Mouse (Mus musculus) kidney, postnatal 0 days (tissue): Measurements from ENCODE around the gene Maoa. TPM values are rescaled to one million over a fixed set of nuclear protein-coding genes. Genes with fewer than 3 reads are reported as not detected.

Experiments
- ATAC-seq: fragments of 200-750 bp; cut with Nextera tagmentation; replicated peaks from 2 replicates; pipeline ENCODE4 v1.8.0; 2017; ENCODE audit warnings: low read depth, moderate number of reproducible peaks, moderate TSS enrichment, moderate library complexity; ENCODE audit not compliant: low FRiP score
- DNase-seq: peaks from one replicate; pipeline ENCODE4 v3.0.0-alpha.2; 2016; ENCODE audit warnings: low spot score
- H3K27ac ChIP-seq: fragments of 300-500 bp; sonication (generic); 2 replicates; pipeline ENCODE4 v1.5.1; 2014; ENCODE audit warnings: mild to moderate bottlenecking
- H3K27me3 ChIP-seq: fragments of 300-500 bp; sonication (generic); 2 replicates; pipeline ENCODE4 v1.6.1; 2014; ENCODE audit warnings: low read length, mixed read lengths; ENCODE audit not compliant: insufficient read depth
- H3K36me3 ChIP-seq: fragments of 300-500 bp; sonication (generic); 2 replicates; pipeline ENCODE4 v1.6.1; 2014; ENCODE audit warnings: low read length, mixed read lengths; ENCODE audit not compliant: insufficient read depth
- H3K4me1 ChIP-seq: fragments of 300-500 bp; sonication (generic); replicated peaks from 2 replicates; pipeline ENCODE4 v1.6.1; 2014; ENCODE audit warnings: antibody characterized with exemption, low read length, mixed read lengths; ENCODE audit not compliant: insufficient read depth
- H3K4me2 ChIP-seq: fragments of 300-500 bp; sonication (generic); 2 replicates; pipeline ENCODE4 v1.6.1; 2014; ENCODE audit warnings: mild to moderate bottlenecking, low read length, moderate library complexity, mixed read lengths
- H3K4me3 ChIP-seq: fragments of 300-500 bp; sonication (generic); replicated peaks from 2 replicates; pipeline ENCODE4 v1.5.1; 2014; ENCODE audit warnings: low read depth, low read length
- H3K9ac ChIP-seq: fragments of 300-500 bp; sonication (generic); 2 replicates; pipeline ENCODE4 v1.6.1; 2014; ENCODE audit warnings: low read depth, low read length
- H3K9me3 ChIP-seq: fragments of 300-500 bp; sonication (generic); replicated peaks from 2 replicates; pipeline ENCODE4 v1.6.1; 2016; ENCODE audit warnings: low read length, inconsistent platforms, mixed read lengths
- CTCF ChIP-seq: IDR thresholded peaks from 2 replicates; pipeline ENCODE4 v1.5.1; 2016; ENCODE audit warnings: antibody characterized with exemption, low read depth, mild to moderate bottlenecking, moderate library complexity
- WGBS: fragments of 180-500 bp; shearing (Covaris S2); extraction: QIAGEN DNeasy Blood & Tissue Kit; methylation state at CpG from one replicate; pipeline ENCODE4 v1.1.7; 2014; 5-methylcytosine and 5-hydroxymethylcytosine counted together
- polyA plus RNA-seq: library from polyadenylated mRNA; unstranded; fragments of >200 nt; fragmentation: Nextera tagmentation; extraction: Ambion mirVana; gene quantifications from 2 replicates; pipeline ENCODE4 v1.2.1, GENCODE M21; 2015

Gene Maoa
- 12.7 and 14.2 TPM in 2 replicates for polyA plus RNA-seq

DNA sequence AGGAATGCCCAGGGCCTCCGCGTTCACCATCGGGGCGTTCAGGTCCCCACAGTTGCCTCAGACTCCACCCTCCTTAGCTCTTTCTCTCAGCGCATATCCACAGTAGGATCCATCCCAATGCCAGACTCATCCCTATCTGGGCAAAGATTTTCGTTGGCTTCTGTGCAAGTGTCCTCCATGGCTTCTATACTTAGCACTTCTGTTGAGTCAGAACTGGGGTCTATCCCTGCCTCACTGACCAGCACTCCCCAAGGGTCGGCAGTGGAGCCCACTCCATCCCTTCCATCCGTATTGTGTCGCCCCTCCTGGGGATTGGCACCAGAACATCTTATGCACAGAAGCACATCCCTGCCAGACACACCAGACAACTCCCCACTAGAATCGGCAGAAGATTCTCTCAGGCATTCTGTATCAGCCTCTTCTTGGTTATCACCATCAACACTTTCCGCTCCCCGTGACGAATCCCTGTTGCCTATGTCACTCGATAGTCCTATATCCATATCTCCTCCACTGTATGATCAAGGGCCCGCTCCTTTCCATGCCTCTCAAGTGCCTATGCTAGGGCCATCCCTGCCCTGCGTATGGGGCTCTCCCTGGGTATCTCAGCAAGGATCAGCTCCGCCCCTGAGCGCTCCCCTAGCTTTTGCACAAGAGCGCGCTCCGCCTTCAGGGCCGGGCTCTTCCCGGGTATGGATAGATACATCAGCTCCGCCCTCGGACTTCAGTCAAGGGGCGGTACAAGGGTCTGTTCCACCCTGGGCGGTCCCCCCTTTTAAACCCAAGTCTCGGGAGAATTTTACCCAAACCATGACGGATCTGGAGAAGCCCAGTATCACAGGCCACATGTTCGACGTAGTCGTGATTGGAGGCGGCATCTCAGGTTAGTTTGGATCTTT is at the start of gene Maoa:
Gene Maoa, plus strand, starts transcription at position 665 of the 896 bp plus-strand sequence.
- no peaks in the 10 kb centered on the region for H3K27me3 ChIP-seq
- peak within 1 kb of the TSS; percentile 46; the same call in 1 of the 2 replicates for H3K9ac ChIP-seq
- peak within 1 kb of the TSS; percentile 64; the same call in 1 of the 2 replicates for H3K27ac ChIP-seq
- peak within 1 kb of the TSS; percentile 42 for H3K4me3 ChIP-seq
- H3K4me2 ChIP-seq = peak within 1 kb of the TSS; percentile 72
- peak; percentile 84 for DNase-seq
- H3K36me3 ChIP-seq = no peaks in the 10 kb centered on the region
- 19% methylated on average over 33 of the region's 33 CpGs for WGBS
- peak; percentile 86 for ATAC-seq
- TF ChIP-seq CTCF = no peak
- no peaks in the 10 kb centered on the region for H3K9me3 ChIP-seq
- H3K4me1 ChIP-seq = no peaks in the 10 kb centered on the region

DNA sequence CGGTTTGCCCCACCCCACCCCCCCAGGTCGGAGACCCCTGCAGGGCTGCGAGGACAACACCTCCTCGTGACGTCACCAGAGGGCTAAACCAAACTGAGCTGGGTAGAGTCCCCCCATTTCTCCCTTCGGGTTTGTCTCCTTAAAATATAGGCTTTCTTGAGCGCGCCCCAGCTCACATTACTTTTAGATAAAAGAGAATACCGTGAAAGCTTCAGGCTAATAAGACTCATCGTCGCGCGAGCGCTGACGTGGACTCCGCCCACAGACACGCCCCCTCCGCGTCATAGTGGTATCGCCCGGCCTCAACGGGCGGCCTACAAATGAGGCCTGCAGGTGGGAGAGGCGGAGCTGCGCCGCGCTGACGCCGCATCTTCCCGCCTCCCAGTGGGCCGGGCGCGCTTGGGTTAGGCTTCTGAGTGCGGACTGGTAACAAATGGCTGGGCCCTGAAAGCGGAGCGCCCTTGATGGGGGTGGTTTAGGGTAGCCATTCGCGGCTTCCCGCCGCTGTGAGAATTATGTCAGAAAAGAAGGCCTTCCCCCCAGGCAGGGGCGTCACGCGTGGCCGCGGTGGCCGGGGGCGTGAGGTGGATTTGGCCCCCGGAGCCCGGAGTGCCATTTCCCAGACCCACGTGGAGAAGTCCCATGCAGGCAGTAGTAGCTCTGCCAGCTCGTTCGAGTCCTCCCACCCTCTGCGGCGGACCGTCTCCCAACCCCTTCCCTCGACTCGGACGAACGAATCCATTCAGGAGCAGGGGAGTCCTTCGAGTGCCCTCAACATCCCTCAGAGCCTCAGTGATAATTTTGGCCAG is 1.1 kb upstream of the Maoa start:
- peak; percentile 2; the same call in 1 of the 2 replicates for TF ChIP-seq CTCF
- peak overlapping the region; percentile 46; the same call in 1 of the 2 replicates for H3K9ac ChIP-seq
- no peaks in the 10 kb centered on the region for H3K4me1 ChIP-seq
- H3K9me3 ChIP-seq = no peaks in the 10 kb centered on the region
- H3K36me3 ChIP-seq = no peaks in the 10 kb centered on the region
- 27% methylated on average over 60 of the region's 60 CpGs for WGBS
- H3K4me3 ChIP-seq = peak overlapping the region; percentile 42
- H3K4me2 ChIP-seq = peak overlapping the region; percentile 72
- peak overlapping the region; percentile 64; the same call in 1 of the 2 replicates for H3K27ac ChIP-seq
- no peaks in the 10 kb centered on the region for H3K27me3 ChIP-seq
- ATAC-seq = peak; percentile 97
- peak; percentile 90 for DNase-seq

DNA sequence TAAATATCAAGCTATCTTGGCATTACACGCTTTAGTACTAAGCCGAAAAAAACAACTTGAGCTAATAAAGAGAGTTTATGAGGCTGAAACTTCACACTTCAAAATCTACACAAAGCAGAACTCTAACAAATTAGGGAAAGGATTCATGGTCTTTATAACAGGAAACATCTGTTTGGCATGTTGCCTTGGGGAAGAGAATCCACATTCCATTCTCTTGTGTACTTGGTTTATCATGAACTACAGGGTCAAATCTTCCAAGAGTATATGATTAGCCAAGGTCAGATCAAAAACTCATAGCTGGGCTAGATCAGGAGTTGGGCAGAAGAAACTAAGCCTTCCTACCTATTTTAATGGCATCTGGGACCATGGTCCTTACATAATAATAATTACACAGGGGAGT is 37.0 kb downstream of the Maoa start:
- no peak for ATAC-seq
- no peak for TF ChIP-seq CTCF
- 43% methylated on average over 2 of the region's 2 CpGs for WGBS

GRCm38 (mm10) chrX:16706094-16706493 is 86.6 kb downstream of the Maoa start:
- DNase-seq (no peak), ATAC-seq (no peak)
- Histone ChIP-seq H3K9ac (no peak overlapping the region), H3K4me3 (no peak overlapping the region), H3K4me1 (no peaks in the 10 kb centered on the region), H3K36me3 (no peaks in the 10 kb centered on the region), H3K4me2 (no peak overlapping the region), H3K27ac (no peak overlapping the region), H3K27me3 (no peaks in the 10 kb centered on the region), H3K9me3 (no peaks in the 10 kb centered on the region)
- WGBS = 82% methylated on average over 1 of the region's 1 CpGs
- no peak for TF ChIP-seq CTCF

More for the DNA sequence above, 37.0 kb downstream of the Maoa start:
- H3K4me2 ChIP-seq = no peak overlapping the region
- no peaks in the 10 kb centered on the region for H3K4me1 ChIP-seq
- peak; percentile 62 for DNase-seq
- no peaks in the 10 kb centered on the region for H3K27me3 ChIP-seq
- no peak overlapping the region for H3K9ac ChIP-seq
- H3K4me3 ChIP-seq = no peak overlapping the region
- H3K36me3 ChIP-seq = no peaks in the 10 kb centered on the region
- no peaks in the 10 kb centered on the region for H3K9me3 ChIP-seq
- H3K27ac ChIP-seq = no peak overlapping the region

DNA sequence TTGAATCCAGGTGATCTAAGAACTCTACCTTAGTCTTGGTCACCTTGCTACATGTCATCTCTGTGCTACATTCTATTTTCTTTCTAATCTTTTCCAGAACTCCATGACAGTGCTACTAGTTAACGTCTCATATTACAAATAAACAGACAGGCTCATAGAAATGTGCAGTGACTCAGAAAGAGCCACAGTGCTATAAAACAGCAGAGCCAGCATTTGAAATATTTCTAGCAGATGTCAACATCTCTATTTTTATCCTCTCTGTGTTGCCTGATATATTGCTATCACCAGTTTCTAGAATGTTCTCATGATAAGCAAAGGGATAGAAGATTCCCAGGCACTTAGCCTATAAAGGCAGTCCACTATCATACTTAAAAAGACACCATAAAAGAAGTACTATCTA is 94.5 kb downstream of the Maoa start:
- no peak overlapping the region for H3K4me3 ChIP-seq
- H3K27ac ChIP-seq = no peak overlapping the region
- ATAC-seq = no peak
- TF ChIP-seq CTCF = no peak
- DNase-seq = peak; percentile 18
- H3K4me1 ChIP-seq = no peaks in the 10 kb centered on the region
- H3K9ac ChIP-seq = no peak overlapping the region
- H3K27me3 ChIP-seq = no peaks in the 10 kb centered on the region
- 54% methylated on average over 1 of the region's 1 CpGs for WGBS
- H3K36me3 ChIP-seq = no peaks in the 10 kb centered on the region
- no peak overlapping the region for H3K4me2 ChIP-seq
- H3K9me3 ChIP-seq = no peaks in the 10 kb centered on the region

Other genes starting within 250 kb of the Maoa start
- not detected in 2 replicates for gene Cypt1, start 96.8 kb upstream of the Maoa start, polyA plus RNA-seq
- gene Maob, start 197.7 kb downstream of the Maoa start, polyA plus RNA-seq = 2.6 and 3.4 TPM in 2 replicates